Mouse (Mus musculus) megakaryocyte, embryonic 14.5 days (primary cell): Measurements from ENCODE around the gene Hoxd10.

Experiments used
- FLI1 ChIP-seq: IDR thresholded peaks from 2 replicates; pipeline ENCODE4 v1.6.1; 2012; ENCODE audit warnings: low read length, inconsistent platforms, mixed read lengths
- GATA1 ChIP-seq: IDR thresholded peaks from 3 replicates; pipeline ENCODE4 v1.6.1; 2012; ENCODE audit warnings: mixed read lengths, low read length, inconsistent platforms, borderline replicate concordance

GRCm38 (mm10) chr2:74733765-74734164 is 42.0 kb downstream of the Hoxd10 start:
- no peak for TF ChIP-seq GATA1
- TF ChIP-seq FLI1: no peak
